Mouse (Mus musculus) E14TG2a.4 (cell line): ENCODE results near the gene Bmp8a.
"Not testable (repeated sequence)": the region's sequence is repeated elsewhere in the genome, so short reads cannot be mapped to it uniquely, and the experiment has no call there.

Experiments
- H3K27me3 ChIP-seq: 2 replicates; pipeline ENCODE4 v1.6.1; 2014; ENCODE audit warnings: low read length, control low read depth; ENCODE audit not compliant: insufficient read depth
- H3K36me3 ChIP-seq: 2 replicates; pipeline ENCODE4 v1.6.1; 2014; ENCODE audit warnings: low read length, control low read depth; ENCODE audit not compliant: insufficient read depth
- H3K4me1 ChIP-seq: replicated peaks from 2 replicates; pipeline ENCODE4 v1.6.1; 2014; ENCODE audit warnings: low read depth, low read length, control low read depth
- H3K4me3 ChIP-seq: replicated peaks from 2 replicates; pipeline ENCODE4 v1.5.1; 2014; ENCODE audit warnings: mild to moderate bottlenecking, low read length
- H3K9me3 ChIP-seq: 2 replicates; pipeline ENCODE4 v1.6.1; 2014; ENCODE audit warnings: low read length, control low read depth
- CTCF ChIP-seq: conservative IDR thresholded peaks from 2 replicates; pipeline ENCODE4 v1.5.1; 2014; ENCODE audit warnings: low read length
- NANOG ChIP-seq: IDR thresholded peaks from 2 replicates; pipeline ENCODE4 v1.6.1; 2014; ENCODE audit warnings: borderline replicate concordance, low read length, mixed read lengths
- POU5F1 ChIP-seq: IDR thresholded peaks from 2 replicates; pipeline ENCODE4 v1.6.1; 2014; ENCODE audit warnings: low read length, borderline replicate concordance

The Bmp8a gene

DNA sequence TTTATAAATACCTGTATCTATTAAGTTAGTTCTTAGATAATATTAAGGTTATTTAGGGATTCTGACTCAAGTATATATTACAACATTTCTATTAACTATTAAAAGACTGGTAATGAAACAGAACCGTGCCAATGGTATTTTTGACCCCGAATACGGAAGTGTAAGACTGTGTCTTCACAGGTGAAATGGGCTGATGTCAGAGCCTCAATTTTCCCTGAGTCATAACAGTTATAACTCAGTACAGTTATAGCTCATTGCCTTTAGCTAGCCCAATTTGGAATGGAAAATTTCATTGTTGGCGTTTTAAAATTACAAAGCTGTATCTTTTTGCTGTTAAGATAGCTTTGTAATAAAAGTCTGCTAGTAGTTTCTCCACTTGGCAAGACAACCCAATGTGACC lies 20.5 kb upstream of the Bmp8a start:
- no peaks in the 10 kb centered on the region for H3K27me3 ChIP-seq
- H3K9me3 ChIP-seq = no peaks in the 10 kb centered on the region
- peaks cover 92% of the 10 kb centered on the region for H3K36me3 ChIP-seq
- no peak overlapping the region for H3K4me3 ChIP-seq
- no peaks in the 10 kb centered on the region for H3K4me1 ChIP-seq
- TF ChIP-seq CTCF (no peak), POU5F1 (no peak), NANOG (no peak)

DNA sequence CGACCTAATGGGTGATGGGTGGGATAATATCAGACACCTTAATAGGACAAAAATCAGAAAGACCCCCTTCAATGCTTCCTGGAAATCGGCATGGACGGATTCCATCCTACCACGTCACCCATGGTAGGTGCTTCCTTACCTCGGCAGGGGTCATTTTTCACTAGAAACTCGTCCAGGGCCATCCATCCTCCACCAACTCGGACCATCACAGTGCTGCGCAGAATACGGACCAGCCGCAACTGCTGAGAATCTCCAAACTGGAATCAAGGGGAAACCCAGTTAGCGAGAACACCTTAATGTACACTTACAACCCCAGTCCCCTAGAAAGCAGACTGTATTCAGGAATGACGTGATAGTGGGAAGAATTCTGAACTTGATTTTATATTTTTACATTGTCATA lies 17.7 kb upstream of the Bmp8a start:
- no peaks in the 10 kb centered on the region for H3K27me3 ChIP-seq

DNA sequence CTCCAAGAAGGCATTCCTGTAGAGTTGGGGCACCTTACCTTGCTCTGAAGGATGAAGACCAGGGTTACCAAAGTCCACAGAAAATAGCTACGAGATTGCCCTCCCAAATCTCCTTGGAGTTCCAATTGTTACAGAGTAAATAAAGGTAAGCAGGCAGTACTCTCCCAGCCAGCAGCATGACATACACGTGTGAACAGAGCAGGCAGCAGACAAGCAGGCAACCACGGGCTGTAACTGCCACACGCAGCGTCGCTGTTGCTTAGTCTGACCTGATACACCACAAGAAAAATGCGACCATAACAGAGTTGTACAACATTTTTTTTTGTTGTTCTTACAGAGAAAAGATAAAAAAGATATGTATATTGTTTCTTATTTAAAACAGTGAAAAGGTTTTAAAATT lies 15.6 kb upstream of the Bmp8a start:
- no peak for TF ChIP-seq NANOG
- no peak for TF ChIP-seq CTCF
- no peak for TF ChIP-seq POU5F1
- no peaks in the 10 kb centered on the region for H3K27me3 ChIP-seq

More for the DNA sequence above, 17.7 kb upstream of the Bmp8a start:
- H3K36me3 ChIP-seq = peaks cover 80% of the 10 kb centered on the region
- peaks cover 11% of the 10 kb centered on the region for H3K4me1 ChIP-seq
- no peak overlapping the region for H3K4me3 ChIP-seq
- H3K9me3 ChIP-seq = no peaks in the 10 kb centered on the region
- TF ChIP-seq CTCF = no peak

DNA sequence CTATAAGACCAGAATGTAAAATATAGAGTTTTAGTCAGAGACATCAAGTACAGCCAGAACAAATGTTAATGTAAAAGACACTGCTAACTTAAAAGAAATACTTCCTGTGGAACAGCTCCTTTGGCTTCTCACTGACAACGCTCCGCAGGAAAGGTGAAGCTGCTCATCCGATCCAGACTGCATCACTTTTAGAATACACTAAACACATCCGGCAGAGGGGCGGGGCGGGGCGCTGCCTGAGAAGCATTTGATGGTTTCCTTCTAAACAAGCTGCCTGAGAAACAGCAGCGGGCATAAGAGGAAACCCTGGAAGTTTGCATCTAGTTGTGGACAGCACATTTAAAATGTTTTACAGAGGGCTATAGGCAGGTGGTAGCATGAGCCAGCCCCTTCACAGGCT lies 12.9 kb upstream of the Bmp8a start:
- no peak overlapping the region for H3K4me3 ChIP-seq
- TF ChIP-seq CTCF (no peak), POU5F1 (no peak), NANOG (no peak)
- H3K27me3 ChIP-seq = no peaks in the 10 kb centered on the region
- H3K36me3 ChIP-seq = peaks cover 79% of the 10 kb centered on the region
- no peaks in the 10 kb centered on the region for H3K9me3 ChIP-seq
- H3K4me1 ChIP-seq = peaks cover 23% of the 10 kb centered on the region

More for the DNA sequence above, 15.6 kb upstream of the Bmp8a start:
- peaks cover 18% of the 10 kb centered on the region for H3K4me1 ChIP-seq
- no peaks in the 10 kb centered on the region for H3K9me3 ChIP-seq
- peaks cover 80% of the 10 kb centered on the region for H3K36me3 ChIP-seq
- H3K4me3 ChIP-seq = no peak overlapping the region

DNA sequence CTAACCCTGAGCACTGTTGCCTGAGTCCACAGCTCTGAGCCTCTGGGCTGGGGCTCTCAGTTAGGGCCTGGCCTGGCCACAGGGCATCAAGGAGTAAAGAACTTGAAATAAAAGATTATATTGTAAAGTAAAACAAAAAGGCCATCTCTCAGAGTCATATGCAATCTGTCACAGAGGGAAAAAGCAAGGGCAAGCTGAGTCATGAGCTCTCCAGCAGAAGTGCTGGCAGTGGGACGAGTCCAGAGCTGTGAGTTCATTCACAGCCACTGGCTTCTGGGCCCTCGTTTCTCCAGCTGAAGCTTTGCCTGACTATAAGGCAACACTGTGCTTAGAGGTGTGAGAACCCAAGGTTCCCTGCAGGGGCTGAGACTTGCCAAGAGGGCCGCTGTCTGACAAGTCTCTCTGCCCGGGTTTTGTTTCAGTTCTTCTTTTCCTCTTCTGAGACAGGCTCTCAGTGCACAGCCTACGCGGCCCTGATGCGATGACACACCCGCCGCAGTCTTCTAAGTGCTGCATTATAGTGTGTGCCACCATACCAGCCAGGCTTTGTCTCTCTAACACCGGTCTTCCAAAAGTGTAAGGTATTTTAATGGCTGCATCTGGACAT lies 10.3 kb upstream of the Bmp8a start:
- H3K27me3 ChIP-seq = no peaks in the 10 kb centered on the region
- no peak overlapping the region for H3K4me3 ChIP-seq

DNA sequence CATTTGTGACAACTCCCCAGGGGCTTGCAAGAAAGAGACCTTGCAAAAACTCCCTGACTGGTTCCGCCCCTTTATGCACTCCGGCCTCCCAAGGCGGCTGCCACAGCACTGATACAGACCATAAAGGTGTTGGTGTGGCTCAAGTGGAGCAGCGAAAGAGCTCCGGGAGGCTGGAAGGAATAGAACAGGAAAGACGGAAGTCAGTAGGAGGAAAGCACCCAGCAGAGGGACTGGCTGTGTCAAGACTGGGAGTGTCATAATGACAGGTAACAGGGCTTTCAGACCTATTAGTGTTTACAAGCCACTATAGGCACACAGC lies 378 bp upstream of the Bmp8a start:
- Histone ChIP-seq H3K36me3 (peaks cover 5% of the 10 kb centered on the region), H3K4me1 (peaks cover 32% of the 10 kb centered on the region), H3K27me3 (peaks cover 26% of the 10 kb centered on the region), H3K4me3 (peak overlapping the region; percentile 94), H3K9me3 (no peaks in the 10 kb centered on the region)
- TF ChIP-seq CTCF = no peak

More for the DNA sequence above, 10.3 kb upstream of the Bmp8a start:
- Histone ChIP-seq H3K36me3 (peaks cover 85% of the 10 kb centered on the region), H3K9me3 (no peaks in the 10 kb centered on the region), H3K4me1 (peaks cover 23% of the 10 kb centered on the region)
- TF ChIP-seq POU5F1 (no peak), CTCF (no peak), NANOG (no peak)

DNA sequence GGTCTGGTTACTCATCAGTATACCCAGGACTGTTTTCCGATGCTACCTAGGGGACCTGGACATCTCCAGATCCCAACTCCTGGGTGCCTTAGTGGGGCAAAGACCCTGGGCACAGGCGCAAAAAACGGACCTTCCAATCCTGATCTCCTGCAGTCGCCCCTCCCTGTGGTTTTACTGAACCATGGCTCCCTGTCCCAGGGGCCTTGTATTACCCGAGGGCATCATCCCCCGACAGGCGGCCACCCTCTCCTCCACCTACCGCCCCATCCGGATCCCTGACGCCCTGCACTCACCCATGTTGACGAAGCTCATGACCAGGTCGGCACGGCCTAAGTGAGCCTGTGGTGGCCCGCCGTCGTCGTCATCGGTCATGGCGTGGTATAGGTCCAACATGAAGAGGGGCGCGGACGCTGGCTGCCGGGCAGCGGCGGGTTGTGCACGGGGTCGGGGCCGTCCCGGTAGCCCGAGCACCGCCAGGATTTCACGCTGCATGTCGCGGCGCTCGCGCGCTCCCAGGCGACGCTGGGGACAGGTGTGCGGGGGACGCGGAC lies 886 bp downstream of the Bmp8a start:
- H3K27me3 ChIP-seq = peaks cover 28% of the 10 kb centered on the region
- no peak for TF ChIP-seq POU5F1
- no peak for TF ChIP-seq NANOG
- no peak for TF ChIP-seq CTCF
- H3K4me1 ChIP-seq = peaks cover 37% of the 10 kb centered on the region
- H3K36me3 ChIP-seq = no peaks in the 10 kb centered on the region
- H3K9me3 ChIP-seq = no peaks in the 10 kb centered on the region
- peak overlapping the region; percentile 94 for H3K4me3 ChIP-seq

DNA sequence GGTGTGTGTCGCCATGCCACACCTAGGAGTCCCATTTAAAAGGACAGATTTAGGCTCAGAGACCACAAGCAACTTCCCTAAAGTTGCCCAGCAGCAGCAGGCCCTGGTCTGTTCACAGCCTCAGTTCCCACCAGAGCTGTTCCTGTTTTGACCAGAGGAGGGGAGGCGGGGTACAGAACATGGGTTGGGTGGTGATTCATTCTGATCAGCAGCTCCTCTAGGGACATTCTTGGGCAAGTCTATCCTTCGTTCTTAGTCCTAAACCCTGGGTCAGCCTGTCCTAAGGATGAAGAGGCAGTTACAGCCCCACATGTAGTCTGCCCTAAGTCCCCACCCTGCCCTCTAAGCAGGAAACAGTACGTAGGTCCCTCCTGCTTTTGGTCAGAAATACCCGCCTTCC lies 2.8 kb downstream of the Bmp8a start:
- Histone ChIP-seq H3K27me3 (peaks cover 28% of the 10 kb centered on the region), H3K36me3 (no peaks in the 10 kb centered on the region), H3K4me1 (peaks cover 50% of the 10 kb centered on the region), H3K9me3 (no peaks in the 10 kb centered on the region), H3K4me3 (peak overlapping the region; percentile 24)
- no peak for TF ChIP-seq CTCF
- no peak for TF ChIP-seq POU5F1
- TF ChIP-seq NANOG = no peak

DNA sequence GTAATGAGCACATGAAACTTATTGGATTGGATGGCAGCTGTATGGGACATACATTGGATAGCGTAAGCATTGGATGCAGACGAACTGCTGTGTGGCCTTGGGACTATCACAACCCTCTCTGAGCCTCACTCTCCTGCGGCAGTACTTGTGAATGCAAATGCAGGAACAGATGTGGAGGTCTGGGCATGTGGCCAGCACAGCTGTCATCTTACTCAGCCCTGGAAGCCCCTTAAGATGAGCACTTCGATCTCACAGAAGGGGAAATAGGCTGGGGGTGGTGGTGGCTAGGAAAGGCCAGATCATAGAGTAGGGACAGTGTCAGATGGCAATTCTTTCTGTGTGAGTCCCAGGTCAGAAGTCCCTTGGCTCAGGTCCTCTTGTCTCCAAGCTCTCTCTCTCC lies 5.4 kb downstream of the Bmp8a start:
- peaks cover 44% of the 10 kb centered on the region for H3K4me1 ChIP-seq
- H3K36me3 ChIP-seq = no peaks in the 10 kb centered on the region
- no peak overlapping the region for H3K4me3 ChIP-seq
- H3K9me3 ChIP-seq = peaks cover 8% of the 10 kb centered on the region; the same call in 1 of the 2 replicates
- no peak for TF ChIP-seq CTCF
- no peak for TF ChIP-seq POU5F1
- TF ChIP-seq NANOG = no peak
- H3K27me3 ChIP-seq = peaks cover 28% of the 10 kb centered on the region

DNA sequence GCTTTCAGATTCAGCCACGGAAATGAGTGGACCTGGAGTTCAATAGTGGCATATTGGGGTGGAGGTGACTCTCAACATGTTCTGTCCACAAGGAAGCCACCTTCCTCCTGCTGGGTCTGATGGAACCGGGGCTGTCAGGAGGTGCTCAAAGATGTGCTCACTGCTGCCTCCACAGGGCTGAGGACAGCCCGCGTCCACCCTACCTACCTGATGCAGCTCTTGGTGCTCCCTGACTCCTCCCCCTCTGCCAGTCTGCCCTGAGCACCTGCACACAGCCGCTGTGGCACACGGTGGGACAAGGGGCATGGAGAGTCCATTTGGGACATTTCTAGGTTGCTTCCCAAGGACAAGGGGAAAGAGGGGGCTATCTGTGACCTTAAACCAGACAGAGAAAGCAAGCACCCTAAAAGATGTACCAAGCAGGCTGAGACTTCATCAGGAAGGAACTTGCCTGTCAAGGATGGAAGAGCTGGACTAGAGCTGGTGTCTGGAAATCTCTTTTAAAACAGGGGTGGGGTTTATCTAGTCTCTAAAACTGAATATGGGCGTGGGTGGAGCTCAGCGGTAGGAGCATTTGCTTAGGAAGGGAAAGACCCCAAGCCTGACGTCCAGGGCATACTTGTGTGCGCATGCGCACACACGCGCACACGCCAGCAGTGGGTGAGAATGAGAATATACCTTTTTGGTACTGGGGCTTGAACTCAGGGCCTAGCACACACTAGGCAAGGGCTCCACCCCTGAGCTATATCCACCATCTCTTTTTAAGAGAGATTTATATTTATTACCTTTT lies 7.1 kb downstream of the Bmp8a start:
- TF ChIP-seq NANOG = no peak
- 0 out of 2 replicates have a peak, but pooled peaks have one; percentile 9 for TF ChIP-seq CTCF
- TF ChIP-seq POU5F1 = no peak
- Histone ChIP-seq H3K4me3 (no peak overlapping the region), H3K36me3 (no peaks in the 10 kb centered on the region), H3K4me1 (peaks cover 46% of the 10 kb centered on the region), H3K27me3 (peaks cover 13% of the 10 kb centered on the region), H3K9me3 (peaks cover 9% of the 10 kb centered on the region; the same call in 1 of the 2 replicates)

DNA sequence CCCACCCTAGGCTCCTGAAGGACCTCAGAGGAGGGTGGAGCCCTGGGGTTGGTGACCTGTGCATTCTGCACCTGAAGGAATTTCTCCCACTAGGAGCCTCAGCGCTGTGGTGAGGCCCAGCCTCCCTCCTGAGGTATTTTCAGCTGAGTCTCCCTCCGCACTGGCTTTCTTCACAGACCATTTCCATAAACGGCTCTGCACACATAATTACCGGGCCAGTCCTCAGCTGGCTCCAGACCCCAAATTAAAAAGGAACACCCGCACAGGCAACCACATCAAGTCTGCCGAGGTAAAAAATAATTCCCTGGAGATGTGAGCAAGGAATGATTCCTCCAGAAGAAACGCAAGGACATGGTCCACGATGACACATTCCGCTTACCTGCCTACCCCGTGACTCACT lies 7.8 kb downstream of the Bmp8a start:
- not testable (repeated sequence) for H3K27me3 ChIP-seq, H3K4me3 ChIP-seq, H3K36me3 ChIP-seq, H3K9me3 ChIP-seq
- peaks cover 46% of the 10 kb centered on the region for H3K4me1 ChIP-seq
